Mouse (Mus musculus) forebrain, embryonic 11.5 days (tissue): Measurements from ENCODE around the gene Zfp831. TPM values are rescaled to one million over a fixed set of nuclear protein-coding genes. Genes with fewer than 3 reads are reported as not detected.

ENCODE experiments used
- ATAC-seq: fragments of 200-750 bp; cut with Nextera tagmentation; replicated peaks from 2 replicates; pipeline ENCODE4 v1.8.0; 2017; ENCODE audit warnings: moderate TSS enrichment; ENCODE audit not compliant: low FRiP score
- DNase-seq: peaks from one replicate; pipeline ENCODE4 v3.0.0-alpha.2; 2017; ENCODE audit warnings: low spot score
- H3K27ac ChIP-seq: fragments of 300-500 bp; sonication (generic); 2 replicates; pipeline ENCODE4 v1.5.1; 2014; ENCODE audit warnings: low read depth, low read length
- H3K27me3 ChIP-seq: fragments of 300-500 bp; sonication (generic); 2 replicates; pipeline ENCODE4 v1.6.1; 2014; ENCODE audit warnings: mild to moderate bottlenecking, low read length, mixed read lengths; ENCODE audit not compliant: control insufficient read depth, insufficient read depth
- H3K36me3 ChIP-seq: fragments of 300-500 bp; sonication (generic); 2 replicates; pipeline ENCODE4 v1.6.1; 2014; ENCODE audit warnings: mild to moderate bottlenecking, low read length, moderate library complexity, mixed read lengths; ENCODE audit not compliant: control insufficient read depth, insufficient read depth
- H3K4me1 ChIP-seq: fragments of 300-500 bp; sonication (generic); replicated peaks from 2 replicates; pipeline ENCODE4 v1.6.1; 2014; ENCODE audit warnings: low read length, mixed read lengths; ENCODE audit not compliant: control insufficient read depth, insufficient read depth
- H3K4me2 ChIP-seq: fragments of 300-500 bp; sonication (generic); 2 replicates; pipeline ENCODE4 v1.6.1; 2014; ENCODE audit warnings: low read depth, mild to moderate bottlenecking, low read length, moderate library complexity, mixed read lengths; ENCODE audit not compliant: severe bottlenecking
- H3K4me3 ChIP-seq: fragments of 300-500 bp; sonication (generic); 2 replicates; pipeline ENCODE4 v1.5.1; 2014; ENCODE audit warnings: low read depth, low read length
- H3K9ac ChIP-seq: fragments of 300-500 bp; sonication (generic); 2 replicates; pipeline ENCODE4 v1.6.1; 2014; ENCODE audit warnings: low read length
- H3K9me3 ChIP-seq: fragments of 300-500 bp; sonication (generic); 2 replicates; pipeline ENCODE4 v1.6.1; 2016; ENCODE audit warnings: low read length, mixed read lengths; ENCODE audit not compliant: control insufficient read depth
- WGBS: fragments of 180-500 bp; shearing (Covaris S2); extraction: QIAGEN DNeasy Blood & Tissue Kit; methylation state at CpG from one replicate; pipeline ENCODE4 v1.1.7; 2014; 5-methylcytosine and 5-hydroxymethylcytosine counted together
- polyA plus RNA-seq: library from polyadenylated mRNA; unstranded; fragments of >200 nt; fragmentation: Nextera tagmentation; extraction: Ambion mirVana; gene quantifications from 2 replicates; pipeline ENCODE4 v1.2.1, GENCODE M21; 2014

The Zfp831 gene
- polyA plus RNA-seq, 1 experiment from 2014 or later, result not detected

DNA sequence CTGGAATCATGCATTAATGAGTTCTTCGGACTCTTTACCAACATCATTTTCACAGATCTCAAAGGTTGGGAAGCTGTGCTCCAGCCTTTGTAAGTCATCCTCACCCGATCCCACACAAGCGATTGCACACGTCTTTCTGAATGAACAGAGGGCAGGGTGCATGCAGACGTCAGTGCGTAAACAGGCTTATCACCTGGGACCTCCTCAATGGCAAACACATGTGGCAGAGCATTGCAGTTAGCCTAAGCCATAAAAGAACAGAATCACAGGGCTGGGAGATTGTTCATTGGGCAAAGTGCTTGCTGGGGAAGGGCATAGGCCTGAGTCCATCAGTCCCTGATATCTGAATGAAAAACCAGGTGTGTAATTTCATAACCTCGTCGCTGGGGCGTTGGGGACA lies 17.0 kb downstream of the Zfp831 start:
- no peak for ATAC-seq
- no peak overlapping the region for H3K27ac ChIP-seq
- no peaks in the 10 kb centered on the region for H3K36me3 ChIP-seq
- H3K4me2 ChIP-seq, result no peak overlapping the region
- no peaks in the 10 kb centered on the region for H3K9me3 ChIP-seq
- 87% methylated on average over 9 of the region's 9 CpGs for WGBS
- no peak overlapping the region for H3K4me3 ChIP-seq
- H3K4me1 ChIP-seq, result no peaks in the 10 kb centered on the region
- H3K9ac ChIP-seq, result no peak overlapping the region
- DNase-seq, result no peak
- no peaks in the 10 kb centered on the region for H3K27me3 ChIP-seq

DNA sequence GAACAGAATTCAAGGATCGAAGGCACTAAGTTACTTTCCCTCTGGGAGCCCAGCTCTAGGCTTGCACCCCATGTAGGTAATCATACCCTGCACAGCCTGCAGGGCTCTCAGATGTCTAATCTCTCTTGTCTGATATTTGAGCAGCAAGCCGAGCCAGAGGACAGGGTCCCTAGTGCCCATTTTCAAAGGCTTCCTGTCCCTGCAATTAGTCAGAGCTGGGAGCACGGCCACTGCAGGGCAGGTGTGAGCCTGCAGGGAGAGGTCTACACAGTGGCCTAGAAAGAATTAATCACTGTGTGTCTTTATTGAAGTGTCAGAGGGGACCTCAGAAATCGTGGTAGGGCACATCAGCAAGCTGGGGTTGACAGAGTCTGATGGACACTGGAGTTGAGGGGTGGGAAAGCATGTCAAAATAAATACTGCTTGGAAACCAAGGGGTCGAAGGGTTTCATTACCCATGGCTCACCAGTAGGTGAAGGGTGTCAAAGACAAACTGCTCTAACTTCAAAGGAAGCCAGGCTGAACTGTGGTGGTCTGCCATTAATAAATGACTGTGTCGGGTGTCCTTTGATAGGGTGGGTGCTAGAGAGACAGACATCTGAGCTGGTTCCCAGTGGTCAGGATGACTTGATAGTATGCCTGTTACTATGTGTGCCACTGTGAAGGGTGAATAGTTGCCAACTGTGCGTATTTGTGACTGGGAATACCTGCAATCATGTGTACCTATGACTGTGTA lies 18.3 kb downstream of the Zfp831 start:
- Histone ChIP-seq H3K27me3 (no peaks in the 10 kb centered on the region), H3K4me2 (no peak overlapping the region), H3K9me3 (no peaks in the 10 kb centered on the region), H3K27ac (no peak overlapping the region), H3K4me1 (no peaks in the 10 kb centered on the region), H3K36me3 (no peaks in the 10 kb centered on the region), H3K4me3 (no peak overlapping the region), H3K9ac (no peak overlapping the region)
- DNase-seq (peak; percentile 37), ATAC-seq (no peak)
- 64% methylated on average over 7 of the region's 7 CpGs for whole genome bisulfite sequencing

DNA sequence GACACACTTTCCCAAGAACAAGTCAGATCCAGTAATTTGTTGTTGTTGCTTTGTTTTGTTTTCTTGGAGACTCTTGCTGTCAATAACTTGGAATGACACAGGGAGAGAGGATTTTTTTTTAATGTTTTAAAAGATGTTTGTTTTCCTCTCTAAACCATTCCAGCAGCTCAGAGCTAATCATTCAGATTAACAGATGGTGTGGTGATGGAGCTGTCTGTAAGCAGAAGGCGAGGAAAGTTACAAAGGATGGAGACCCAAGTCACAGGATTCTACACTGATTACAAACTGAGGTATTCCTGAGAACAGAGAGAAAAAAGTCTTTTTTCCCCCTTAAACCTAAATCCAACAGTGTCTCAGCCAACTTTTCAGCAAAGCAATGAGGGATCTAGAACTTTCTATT lies 19.3 kb downstream of the Zfp831 start:
- H3K4me3 ChIP-seq, result no peak overlapping the region
- H3K36me3 ChIP-seq, result no peaks in the 10 kb centered on the region
- H3K27ac ChIP-seq, result no peak overlapping the region
- DNase-seq (no peak), ATAC-seq (no peak)
- H3K9me3 ChIP-seq, result no peaks in the 10 kb centered on the region
- 76% methylated on average over 1 of the region's 1 CpGs for WGBS
- H3K4me1 ChIP-seq, result no peaks in the 10 kb centered on the region
- H3K4me2 ChIP-seq, result no peak overlapping the region
- no peaks in the 10 kb centered on the region for H3K27me3 ChIP-seq
- no peak overlapping the region for H3K9ac ChIP-seq

GRCm38 (mm10) chr2:174665404-174665803 lies 22.1 kb downstream of the Zfp831 start:
- Histone ChIP-seq H3K4me1 (no peaks in the 10 kb centered on the region), H3K27ac (no peak overlapping the region)
- WGBS, result 59% methylated on average over 5 of the region's 5 CpGs

GRCm38 (mm10) chr2:174668806-174669205 lies 25.5 kb downstream of the Zfp831 start:
- Histone ChIP-seq H3K4me3 (no peak overlapping the region), H3K27me3 (0 out of 2 replicates have a peak, but pooled peaks cover 2% of the 10 kb centered on the region), H3K4me2 (no peak overlapping the region), H3K36me3 (no peaks in the 10 kb centered on the region), H3K27ac (no peak overlapping the region), H3K4me1 (peaks cover 4% of the 10 kb centered on the region; the same call in 1 of the 2 replicates), H3K9me3 (no peaks in the 10 kb centered on the region), H3K9ac (no peak overlapping the region)
- ATAC-seq (no peak), DNase-seq (no peak)
- WGBS, result 60% methylated on average over 3 of the region's 3 CpGs

More at GRCm38 (mm10) chr2:174665404-174665803, 22.1 kb downstream of the Zfp831 start:
- Histone ChIP-seq H3K4me3 (no peak overlapping the region), H3K27me3 (no peaks in the 10 kb centered on the region), H3K9ac (no peak overlapping the region), H3K4me2 (no peak overlapping the region), H3K9me3 (no peaks in the 10 kb centered on the region), H3K36me3 (no peaks in the 10 kb centered on the region)
- DNase-seq (no peak), ATAC-seq (no peak; the same call in 1 of the 2 replicates)

DNA sequence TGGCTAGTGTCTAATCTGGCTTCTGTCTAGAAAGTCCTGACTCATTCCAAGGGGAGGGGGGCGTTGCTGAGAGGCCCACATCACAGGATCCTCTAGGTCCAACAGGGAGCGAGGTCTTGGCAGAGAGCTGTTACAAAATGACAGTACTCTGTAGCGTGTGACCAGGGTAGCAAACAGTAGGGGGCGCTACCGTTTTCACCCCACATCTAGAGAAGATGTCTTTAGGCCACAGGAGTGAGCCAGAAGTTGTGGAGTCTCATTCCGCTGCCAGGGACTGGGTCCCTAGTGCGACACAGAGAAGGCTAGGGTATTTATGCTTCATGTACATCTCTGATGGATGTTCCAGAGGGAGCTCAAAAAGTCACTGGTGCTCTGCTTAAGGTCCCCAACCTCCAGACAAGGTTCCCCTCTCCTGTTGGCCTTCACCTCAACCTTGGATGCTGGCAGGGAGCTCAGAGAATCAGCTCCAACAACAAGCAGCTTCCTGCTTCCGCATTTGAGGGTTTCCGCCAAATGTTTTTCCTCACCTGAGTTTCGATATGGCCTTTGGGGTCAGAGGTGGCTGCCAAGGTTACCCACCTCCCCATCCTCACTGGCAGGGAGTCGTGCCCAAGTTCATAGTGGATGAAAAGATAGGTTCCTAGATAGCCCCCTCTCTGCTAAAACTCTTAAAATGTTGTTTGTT lies 29.3 kb downstream of the Zfp831 start:
- Histone ChIP-seq H3K36me3 (no peaks in the 10 kb centered on the region), H3K4me2 (peak overlapping the region; percentile 84; the same call in 1 of the 2 replicates), H3K4me1 (peaks cover 7% of the 10 kb centered on the region; the same call in 1 of the 2 replicates), H3K4me3 (no peak overlapping the region), H3K9me3 (no peaks in the 10 kb centered on the region), H3K9ac (no peak overlapping the region), H3K27me3 (0 out of 2 replicates have a peak, but pooled peaks cover 4% of the 10 kb centered on the region), H3K27ac (no peak overlapping the region)
- WGBS, result 22% methylated on average over 11 of the region's 11 CpGs
- DNase-seq (peak; percentile 58), ATAC-seq (no peak)

GRCm38 (mm10) chr2:174673592-174674286 lies 30.4 kb downstream of the Zfp831 start:
- ATAC-seq, result peak; percentile 83

DNA sequence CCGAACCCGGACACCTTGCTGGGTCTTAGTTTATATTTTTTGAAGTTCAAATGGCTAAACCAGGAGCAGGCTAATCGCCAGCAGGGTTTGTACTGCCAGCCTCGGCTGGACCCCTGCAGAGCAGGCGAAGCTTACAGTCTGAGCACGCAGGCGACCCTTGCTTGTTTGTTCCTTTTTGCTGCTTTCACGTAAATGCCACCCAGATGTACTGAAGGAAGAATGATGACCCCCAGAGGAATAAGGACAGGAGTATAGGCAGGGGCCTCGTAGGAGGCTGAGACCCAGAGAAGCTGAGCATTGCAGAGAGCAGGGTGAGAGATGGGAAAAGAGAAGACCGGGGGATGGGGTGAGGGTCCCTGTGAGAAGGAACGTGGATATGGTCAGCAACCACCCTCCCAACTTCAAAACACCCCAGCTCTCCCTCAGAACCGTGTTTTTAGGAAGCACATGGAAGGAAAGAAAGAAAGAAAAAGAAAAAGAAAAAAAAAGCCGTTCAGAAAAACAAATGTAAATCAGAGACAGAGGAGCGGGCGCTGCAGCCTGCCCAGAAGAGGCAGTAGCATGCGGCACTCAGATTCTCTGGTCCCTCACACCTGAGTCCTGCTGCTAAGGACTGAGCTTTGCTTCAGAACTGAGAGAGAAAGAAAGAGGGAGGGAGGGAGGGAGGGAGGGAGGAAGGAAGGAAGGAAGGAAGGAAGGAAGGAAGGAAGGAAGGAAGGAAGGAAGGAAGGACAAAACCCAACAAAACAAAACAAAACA lies 31.1 kb downstream of the Zfp831 start:
- 0 out of 2 replicates have a peak, but pooled peaks cover 4% of the 10 kb centered on the region for H3K27me3 ChIP-seq
- H3K9ac ChIP-seq, result peak overlapping the region; percentile 62
- peak; percentile 53 for ATAC-seq
- H3K36me3 ChIP-seq, result no peaks in the 10 kb centered on the region
- peak overlapping the region; percentile 84 for H3K4me2 ChIP-seq
- no peaks in the 10 kb centered on the region for H3K9me3 ChIP-seq
- DNase-seq, result no peak
- WGBS, result 3% methylated on average over 16 of the region's 16 CpGs
- peaks cover 7% of the 10 kb centered on the region; the same call in 1 of the 2 replicates for H3K4me1 ChIP-seq
- H3K27ac ChIP-seq, result no peak overlapping the region
- H3K4me3 ChIP-seq, result peak overlapping the region; percentile 36

More at GRCm38 (mm10) chr2:174673592-174674286, 30.4 kb downstream of the Zfp831 start:
- under 1% methylated on average over 25 of the region's 25 CpGs for WGBS
- Histone ChIP-seq H3K27me3 (0 out of 2 replicates have a peak, but pooled peaks cover 4% of the 10 kb centered on the region), H3K4me2 (peak overlapping the region; percentile 84), H3K9me3 (no peaks in the 10 kb centered on the region), H3K27ac (no peak overlapping the region), H3K4me1 (peaks cover 7% of the 10 kb centered on the region; the same call in 1 of the 2 replicates), H3K4me3 (peak overlapping the region; percentile 36), H3K36me3 (no peaks in the 10 kb centered on the region), H3K9ac (peak overlapping the region; percentile 62)
- peak; percentile 96 for DNase-seq
